Mouse (Mus musculus) adrenal gland, postnatal 0 days (tissue): Measurements from ENCODE around the gene Olfr743. TPM values are rescaled to one million over a fixed set of nuclear protein-coding genes. Genes with fewer than 3 reads are reported as not detected.

Experiments
- polyA plus RNA-seq: library from polyadenylated mRNA; unstranded; fragments of >200 nt; fragmentation: Nextera tagmentation; extraction: Ambion mirVana; gene quantifications from 2 replicates; pipeline ENCODE4 v1.2.1, GENCODE M21; 2015

Olfr743 gene
- not detected in 2 replicates for polyA plus RNA-seq

DNA sequence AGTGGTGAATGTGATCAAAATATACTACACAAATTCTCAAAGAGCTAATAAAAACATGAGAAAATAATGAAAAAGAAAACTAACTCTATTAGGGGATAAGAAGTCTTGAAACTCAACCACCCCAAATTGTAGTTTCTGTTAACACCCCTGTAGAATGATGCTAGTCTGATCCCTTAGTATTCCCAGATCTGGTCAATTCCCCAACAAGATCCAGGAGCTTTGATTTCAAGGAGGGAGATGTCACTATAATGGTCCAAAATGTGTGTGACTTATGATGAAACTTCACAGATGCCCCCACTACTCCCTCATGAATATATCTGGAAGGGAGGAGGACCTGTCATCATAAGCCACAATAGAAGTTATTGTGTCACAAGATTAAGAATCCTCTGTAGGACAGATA lies at the start of gene Olfr743:
Olfr743 (plus strand) TSS at position 301 of the 400 bp plus-strand sequence.

DNA sequence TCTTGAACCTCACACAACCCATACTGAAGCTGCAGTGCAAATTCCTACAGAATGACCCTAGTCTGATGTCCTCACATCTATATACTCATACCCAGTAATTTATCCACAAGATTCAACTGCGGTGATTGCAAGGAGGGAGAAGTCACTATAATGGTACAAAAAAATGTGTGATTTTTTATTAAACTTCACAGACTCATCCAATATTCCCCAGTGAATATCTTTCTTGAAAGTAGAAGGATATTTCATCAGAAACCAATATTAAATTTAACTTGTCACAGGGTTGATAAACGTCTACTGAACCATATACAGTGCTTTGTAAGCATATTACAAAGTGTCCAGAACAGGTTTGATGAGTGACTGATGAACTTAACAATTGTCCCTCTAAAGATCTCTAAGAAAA lies 49.2 kb upstream of the Olfr743 start, which contains the start of gene Olfr741:
Olfr741 (plus strand) TSS at position 301 of the 400 bp plus-strand sequence.

DNA sequence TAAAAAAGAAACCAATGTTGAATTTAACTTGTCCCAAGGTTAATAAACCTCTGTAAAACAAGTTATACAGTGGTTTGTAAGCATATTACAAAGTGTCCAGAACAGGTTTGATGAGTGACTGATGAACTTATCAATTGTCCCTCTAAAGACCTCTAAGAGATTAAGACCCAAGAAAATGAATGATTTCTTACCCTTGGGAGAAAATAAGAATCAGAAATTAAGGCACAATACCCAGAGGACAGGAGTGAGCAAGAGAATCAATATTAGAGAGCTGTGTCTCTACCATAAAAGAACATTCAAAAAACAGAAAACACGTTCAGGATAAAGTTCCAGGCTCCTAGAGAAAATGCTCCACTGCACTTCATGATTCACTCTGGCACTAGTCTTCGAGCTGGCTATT lies 18.3 kb upstream of the Olfr743 start, which contains the start of gene Olfr742:
Olfr742 (plus strand) TSS at position 301 of the 400 bp plus-strand sequence.

Other genes with a start within 250 kb of the Olfr743 start
- not detected in 2 replicates for gene Olfr732, start 237.6 kb upstream of the Olfr743 start, polyA plus RNA-seq
- gene Olfr733, start 220.3 kb upstream of the Olfr743 start, polyA plus RNA-seq = not detected in 2 replicates
- not detected in 2 replicates for gene Olfr734, start 195.1 kb upstream of the Olfr743 start, polyA plus RNA-seq
- not detected in 2 replicates for gene Olfr735, start 173.0 kb upstream of the Olfr743 start, polyA plus RNA-seq
- not detected in 2 replicates for gene Tlr11, start 163.9 kb upstream of the Olfr743 start, polyA plus RNA-seq
- gene Olfr736, start 140.7 kb upstream of the Olfr743 start, polyA plus RNA-seq = not detected in 2 replicates
- not detected in 2 replicates for gene Olfr738, start 114.3 kb upstream of the Olfr743 start, polyA plus RNA-seq
- not detected in 2 replicates for gene Olfr739, start 103.2 kb upstream of the Olfr743 start, polyA plus RNA-seq
- gene Olfr740, start 76.3 kb upstream of the Olfr743 start, polyA plus RNA-seq = not detected in 2 replicates
- not detected in 2 replicates for gene Olfr741, start 49.1 kb upstream of the Olfr743 start, polyA plus RNA-seq
- gene Olfr742, start 18.2 kb upstream of the Olfr743 start, polyA plus RNA-seq = not detected in 2 replicates
- not detected in 2 replicates for gene Olfr744, start 93.0 kb downstream of the Olfr743 start, polyA plus RNA-seq
- gene Olfr745, start 117.5 kb downstream of the Olfr743 start, polyA plus RNA-seq = not detected in 2 replicates
- gene Olfr746, start 125.2 kb downstream of the Olfr743 start, polyA plus RNA-seq = not detected in 2 replicates
- not detected in 2 replicates for gene Olfr747, start 171.4 kb downstream of the Olfr743 start, polyA plus RNA-seq
- not detected in 2 replicates for gene Olfr748, start 185.5 kb downstream of the Olfr743 start, polyA plus RNA-seq
- not detected in 2 replicates for gene Olfr749, start 223.3 kb downstream of the Olfr743 start, polyA plus RNA-seq